Mouse (Mus musculus): ENCODE measurements around the gene Wbp11.

DNA sequence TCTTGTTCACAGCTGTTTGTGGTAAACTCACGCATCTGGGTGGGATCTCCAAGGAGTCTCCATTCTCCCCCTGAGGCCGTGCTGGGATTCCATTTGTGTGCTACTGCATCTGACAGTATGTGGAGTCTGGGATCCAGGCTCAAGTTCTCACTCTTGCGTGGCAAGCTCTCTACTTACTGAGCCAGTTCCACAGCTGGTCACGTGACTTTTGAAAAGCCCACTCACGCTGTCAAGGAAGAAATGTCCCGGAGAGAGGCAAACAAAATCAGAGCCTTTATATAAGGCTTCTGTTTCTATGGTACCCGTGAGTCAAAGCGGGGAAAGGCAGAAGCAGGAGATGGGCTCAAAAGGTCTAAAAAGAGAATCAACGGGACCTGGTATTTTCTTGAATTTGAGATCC, 45.3 kb downstream of the Wbp11 start:
- TF ChIP-seq CTCF (IDR thresholded peaks at IDR 0.05; ENCODE audit: low read depth) (no peak), EP300 (optimal IDR thresholded peaks at IDR 0.05) (no peak)

Data from stomach, postnatal 0 days (tissue).